In genomic region chr14:18300676-18301075, GRCm38 (mm10) we compare ENCODE assay signal across 16 mouse cellular contexts. TPM values are rescaled to one million over a fixed set of nuclear protein-coding genes. Genes with fewer than 3 reads are reported as not detected.
DNase-seq lines count a peak whose midpoint lies in the region; ATAC-seq and TF ChIP-seq lines count a peak whose summit lies in the region.
"Had no signal": no experiment of that assay in that cellular context is flagged by ENCODE, and none has a peak within 500 bp of the region (broad histone marks: within the 10 kb centered on the region; RNA-seq: fewer than 3 reads in every experiment).

No protein-coding gene starts in this region.

- no peak overlapping the region for H3K4me2 ChIP-seq in liver, postnatal 0 days (ENCODE audit: low read depth, low read length)
- H3K4me2 ChIP-seq: heart, embryonic 15.5 days; limb, embryonic 12.5 days; lung, embryonic 15.5 days; midbrain, embryonic 11.5 days had no signal

- intact Hi-C loops in heart, adult 2 months (cut with DNase I), result loop anchor here (10.0 kb wide), 1 partner anchor 64 kb away; no protein-coding TSS in a partner anchor

- no peak for TF ChIP-seq EP300 in heart, adult 2 months (IDR thresholded peaks at IDR 0.05; ENCODE audit: insufficient read depth, low read depth, low read length)
- no peak for TF ChIP-seq EP300 in liver, postnatal 0 days (IDR thresholded peaks at IDR 0.05; ENCODE audit: low read depth)
- no peak for TF ChIP-seq EP300 in MEL (IDR thresholded peaks at IDR 0.05; ENCODE audit: low read depth in 1 of 2, low read length in 2 of 2)

- peaks cover 9% of the 10 kb centered on the region for H3K4me1 ChIP-seq in heart, adult 2 months (ENCODE audit: control insufficient read depth, insufficient read depth, low read length)
- H3K4me1 ChIP-seq in liver, postnatal 0 days (ENCODE audit: insufficient read depth), result peaks cover 12% of the 10 kb centered on the region; the same call in 1 of the 2 replicates
- H3K4me1 ChIP-seq in MEL (ENCODE audit: control insufficient read depth in 1 of 2, insufficient read depth in 2 of 2, low read length in 2 of 2), result peaks cover 0 to 7% of the 10 kb centered on the region in 2 experiments; a peak in 2 of 4 replicates
- H3K4me1 ChIP-seq: limb, embryonic 12.5 days had no signal

- no peak overlapping the region for H3K4me3 ChIP-seq in heart, adult 2 months
- no peak overlapping the region for H3K4me3 ChIP-seq in liver, postnatal 0 days (ENCODE audit: low read depth, low read length)
- H3K4me3 ChIP-seq in MEL (ENCODE audit: control insufficient read depth in 1 of 2, insufficient read depth in 1 of 2, low read depth in 2 of 2, low read length in 2 of 2), result no peak overlapping the region
- H3K4me3 ChIP-seq: erythroblast, embryonic 14.5 days; heart, embryonic 15.5 days; limb, embryonic 12.5 days; lung, embryonic 15.5 days had no signal

- no peak for TF ChIP-seq POLR2A in heart, adult 2 months (IDR thresholded peaks at IDR 0.05; ENCODE audit: insufficient read depth, low read depth, low read length)
- no peak for TF ChIP-seq POLR2A in MEL (IDR thresholded peaks at IDR 0.05; ENCODE audit: control insufficient read depth in 1 of 2, insufficient read depth in 1 of 2, low read depth in 1 of 2, low read length in 2 of 2, poor library complexity in 1 of 2)

- 97% methylated on average over 2 of the region's 2 CpGs for WGBS in heart, adult 2 months
- WGBS in liver, postnatal 0 days (ENCODE audit: insufficient replicate concordance), result 84% methylated on average over 2 of the region's 2 CpGs

- no peak overlapping the region for H3K9ac ChIP-seq in heart, adult 2 months (ENCODE audit: low read depth, low read length)
- H3K9ac ChIP-seq in liver, postnatal 0 days (replicated peaks), result no peak overlapping the region
- H3K9ac ChIP-seq in MEL (ENCODE audit: control insufficient read depth, low read depth, low read length, poor library complexity, severe bottlenecking), result no peak overlapping the region
- H3K9ac ChIP-seq: forebrain, postnatal 0 days; heart, embryonic 15.5 days; limb, embryonic 12.5 days; lung, embryonic 15.5 days had no signal

- no peak for DNase-seq in heart, adult 2 months
- no peak for DNase-seq in heart, adult 18-20 months
- DNase-seq in liver, postnatal 0 days, result no peak
- DNase-seq in liver (no peak), MEL (ENCODE audit: low read depth, low spot score) (no peak)
- DNase-seq in layer of hippocampus, adult 18-20 months (ENCODE audit: low spot score in 2 of 2), result no peak
- no peak for DNase-seq in cerebellum, adult 11-12 months
- DNase-seq: cerebellum, adult 9-11 months; forebrain, postnatal 0 days; gastrocnemius, postnatal 25 days had no signal

- no peaks in the 10 kb centered on the region for H3K9me3 ChIP-seq in liver, postnatal 0 days (ENCODE audit: low read length)
- no peaks in the 10 kb centered on the region for H3K9me3 ChIP-seq in MEL (replicated peaks; ENCODE audit: insufficient read depth, low read length)
- H3K9me3 ChIP-seq: heart, embryonic 15.5 days; limb, embryonic 12.5 days; lung, embryonic 15.5 days had no signal

- H3K79me2 ChIP-seq in heart, adult 2 months (replicated peaks; ENCODE audit: control insufficient read depth, insufficient read depth, low read length), result peaks cover 2% of the 10 kb centered on the region; the same call in 1 of the 2 replicates
- H3K79me2 ChIP-seq in MEL (ENCODE audit: control insufficient read depth, insufficient read depth, low read length, poor library complexity), result peaks cover 7% of the 10 kb centered on the region; the same call in 1 of the 2 replicates

- TF ChIP-seq RAD21 in MEL (IDR thresholded peaks at IDR 0.05; ENCODE audit: low read depth, low read length), result peak; percentile 30

- no peaks in the 10 kb centered on the region for H3K27me3 ChIP-seq in heart, adult 2 months (ENCODE audit: control insufficient read depth, insufficient read depth, low read length)
- H3K27me3 ChIP-seq in liver, postnatal 0 days (ENCODE audit: insufficient read depth, low read length), result no peaks in the 10 kb centered on the region
- H3K27me3 ChIP-seq in MEL (ENCODE audit: control insufficient read depth in 1 of 2, insufficient read depth in 2 of 2, low read length in 2 of 2), result no peaks in the 10 kb centered on the region
- H3K27me3 ChIP-seq: heart, embryonic 15.5 days; limb, embryonic 12.5 days; lung, embryonic 15.5 days had no signal

- no peak for ATAC-seq in liver, postnatal 0 days
- peak; percentile 66 for ATAC-seq in megakaryocyte-erythroid progenitor cell, adult 5-6 weeks (replicated peaks; ENCODE audit: low FRiP score, low TSS enrichment, poor library complexity, severe bottlenecking)
- ATAC-seq: forebrain, postnatal 0 days had no signal

- H3K27ac ChIP-seq in heart, adult 2 months, result no peak overlapping the region
- no peak overlapping the region for H3K27ac ChIP-seq in liver, postnatal 0 days (ENCODE audit: low read depth)
- H3K27ac ChIP-seq in MEL (ENCODE audit: control insufficient read depth, low read depth, low read length), result no peak overlapping the region
- H3K27ac ChIP-seq: heart, embryonic 15.5 days; limb, embryonic 12.5 days; lung, embryonic 15.5 days had no signal

- peaks cover 7% of the 10 kb centered on the region; the same call in 1 of the 2 replicates for H3K36me3 ChIP-seq in heart, adult 2 months (ENCODE audit: control insufficient read depth, insufficient read depth, low read length)
- 0 out of 2 replicates have a peak, but pooled peaks cover 2% of the 10 kb centered on the region for H3K36me3 ChIP-seq in liver, postnatal 0 days (replicated peaks; ENCODE audit: insufficient read depth, low read length)
- peaks cover 8 to 10% of the 10 kb centered on the region in 2 experiments; a peak in 3 of 4 replicates for H3K36me3 ChIP-seq in MEL (ENCODE audit: control insufficient read depth in 1 of 2, insufficient read depth in 2 of 2, low read length in 2 of 2)
- H3K36me3 ChIP-seq: heart, embryonic 15.5 days; lung, embryonic 15.5 days had no signal

- peak; percentile 47 for TF ChIP-seq CTCF in heart, adult 2 months (IDR thresholded peaks at IDR 0.05)
- TF ChIP-seq CTCF in liver, postnatal 0 days (IDR thresholded peaks at IDR 0.05; ENCODE audit: low read depth), result peak; percentile 56
- TF ChIP-seq CTCF in MEL (IDR thresholded peaks at IDR 0.05 in 2 of 3, conservative IDR thresholded peaks at IDR 0.05 in 1 of 3; ENCODE audit: control insufficient read depth in 1 of 3, insufficient read depth in 1 of 3, low read depth in 2 of 3, low read length in 3 of 3, poor library complexity in 1 of 3, severe bottlenecking in 1 of 3), result peak in 2 of 3 experiments; percentile 32 to 34; a peak in 3 of 6 replicates

TF ChIP-seq in MEL, 35 proteins besides CTCF, POLR2A, EP300 and RAD21 (continues in another document):
- TF ChIP-seq ZMIZ1 (IDR thresholded peaks at IDR 0.05; ENCODE audit: low read depth, low read length) (no peak), ZKSCAN1 (IDR thresholded peaks at IDR 0.05; ENCODE audit: low read depth, low read length) (no peak), UBTF (IDR thresholded peaks at IDR 0.05; ENCODE audit: borderline replicate concordance, insufficient read depth, low read depth, low read length) (no peak), SIN3A (IDR thresholded peaks at IDR 0.05; ENCODE audit: low read length) (no peak), NRF1 (IDR thresholded peaks at IDR 0.05; ENCODE audit: insufficient read depth, low read depth, low read length, poor library complexity, severe bottlenecking) (no peak), NELFE (IDR thresholded peaks at IDR 0.05; ENCODE audit: low read depth, low read length) (no peak), GABPA (IDR thresholded peaks at IDR 0.05; ENCODE audit: low read depth, low read length) (no peak), MAFK (IDR thresholded peaks at IDR 0.05; ENCODE audit: borderline replicate concordance, low read depth, low read length) (no peak), TBP (IDR thresholded peaks at IDR 0.05; ENCODE audit: low read depth, low read length) (no peak), MAX (IDR thresholded peaks at IDR 0.05; ENCODE audit: low read length) (no peak), JUND (IDR thresholded peaks at IDR 0.05; ENCODE audit: low read depth, low read length) (no peak), MYB (IDR thresholded peaks at IDR 0.05; ENCODE audit: low read depth, low read length) (no peak)

RNA-seq across cellular contexts. Expression of gene Rpl15, which starts 29.5 kb away (rescaled TPM):
- 100 to 1,000 TPM; 499 to 586 TPM for total RNA-seq in heart, adult 2 months (2021)
- polyA plus RNA-seq in heart, adult 2 months (2012; rRNA removed), result 160 and 269 TPM in 2 replicates
- total RNA-seq in heart, adult 18-20 months (2021), result 100 to 1,000 TPM; 528 to 555 TPM
- 224 and 240 TPM in 2 replicates for polyA plus RNA-seq in liver, postnatal 0 days (2015; fragmentation: Nextera tagmentation; extraction: Ambion mirVana)
- 1,780 and 1,810 TPM in 2 replicates for total RNA-seq in MEL (2012; rRNA removed)
- 100 to 1,000 TPM in 1 of 2 experiments, 10 to 100 TPM in 1; 99.6 to 885 TPM for polyA plus RNA-seq in MEL (2012; ENCODE audit: insufficient read depth in 1 of 2, insufficient read length in 2 of 2, low read depth in 1 of 2, low replicate concordance in 2 of 2, missing spikeins in 1 of 2)
- total RNA-seq in megakaryocyte-erythroid progenitor cell, adult 5-6 weeks (2014; fragmentation: Nextera tagmentation), result 2,368 and 2,511 TPM in 2 replicates
- total RNA-seq in megakaryocyte-erythroid progenitor cell, adult 5-6 weeks (2017), result 2,162 and 2,291 TPM in 2 replicates
- 100 to 1,000 TPM; 368 to 388 TPM for total RNA-seq in layer of hippocampus, adult 18-20 months (2021)

RNA-seq across cellular contexts. Expression of gene Nkiras1, which starts 29.7 kb away (rescaled TPM):
- 10 to 100 TPM; 31.5 to 35.9 TPM for total RNA-seq in heart, adult 2 months (2021)
- 12.7 and 18.8 TPM in 2 replicates for polyA plus RNA-seq in heart, adult 2 months (2012; rRNA removed)
- 10 to 100 TPM; 35.5 to 41.4 TPM for total RNA-seq in heart, adult 18-20 months (2021)
- 19.1 and 20.1 TPM in 2 replicates for polyA plus RNA-seq in liver, postnatal 0 days (2015; fragmentation: Nextera tagmentation; extraction: Ambion mirVana)
- 5.7 and 6.8 TPM in 2 replicates for total RNA-seq in MEL (2012; rRNA removed)
- 1 to 10 TPM in 1 of 2 experiments, not detected in 1; 6.9 TPM for polyA plus RNA-seq in MEL (2012; ENCODE audit: insufficient read depth in 1 of 2, insufficient read length in 2 of 2, low read depth in 1 of 2, low replicate concordance in 2 of 2, missing spikeins in 1 of 2)
- total RNA-seq in megakaryocyte-erythroid progenitor cell, adult 5-6 weeks (2014; fragmentation: Nextera tagmentation), result 16.1 and 19.4 TPM in 2 replicates
- total RNA-seq in megakaryocyte-erythroid progenitor cell, adult 5-6 weeks (2017), result 9.0 and 11.5 TPM in 2 replicates
- total RNA-seq in layer of hippocampus, adult 18-20 months (2021), result 10 to 100 TPM; 84.1 to 84.5 TPM

RNA-seq across cellular contexts. Expression of gene Ube2e1, which starts 31.0 kb away (rescaled TPM):
- total RNA-seq in heart, adult 2 months (2021), result 10 to 100 TPM; 36.8 to 42.5 TPM
- polyA plus RNA-seq in heart, adult 2 months (2012; rRNA removed), result 21.9 and 46.1 TPM in 2 replicates
- total RNA-seq in heart, adult 18-20 months (2021), result 10 to 100 TPM; 40.8 to 45.5 TPM
- polyA plus RNA-seq in liver, postnatal 0 days (2015; fragmentation: Nextera tagmentation; extraction: Ambion mirVana), result 40.8 and 43.5 TPM in 2 replicates
- total RNA-seq in MEL (2012; rRNA removed), result 43.0 and 43.2 TPM in 2 replicates
- 100 to 1,000 TPM; 240 to 246 TPM for polyA plus RNA-seq in MEL (2012; ENCODE audit: insufficient read depth in 1 of 2, insufficient read length in 2 of 2, low read depth in 1 of 2, low replicate concordance in 2 of 2, missing spikeins in 1 of 2)
- 85.8 and 104 TPM in 2 replicates for total RNA-seq in megakaryocyte-erythroid progenitor cell, adult 5-6 weeks (2014; fragmentation: Nextera tagmentation)
- 55.6 and 69.5 TPM in 2 replicates for total RNA-seq in megakaryocyte-erythroid progenitor cell, adult 5-6 weeks (2017)
- 100 to 1,000 TPM; 122 to 124 TPM for total RNA-seq in layer of hippocampus, adult 18-20 months (2021)
